Mouse (Mus musculus) brain, embryonic 14.5 days (tissue): ENCODE data around the gene Adam17.

Source experiments
- CTCF ChIP-seq: fragments of 200-500 bp; IDR thresholded peaks from 2 replicates; pipeline ENCODE4 v1.5.1; 2012; ENCODE audit warnings: inconsistent platforms, mild to moderate bottlenecking, moderate library complexity, borderline replicate concordance; ENCODE audit not compliant: insufficient read depth, insufficient read length; ENCODE audit errors: extremely low read depth
- POLR2A ChIP-seq: fragments of 200-500 bp; IDR thresholded peaks from 2 replicates; pipeline ENCODE4 v1.6.1; 2012; ENCODE audit warnings: mild to moderate bottlenecking, inconsistent platforms, borderline replicate concordance; ENCODE audit not compliant: poor library complexity, insufficient read depth, insufficient read length, severe bottlenecking; ENCODE audit errors: extremely low read depth

GRCm38 (mm10) chr12:21312201-21312600 is 61.2 kb downstream of the Adam17 start:
- TF ChIP-seq POLR2A (no peak), CTCF (no peak)
